Mouse (Mus musculus) ovary, postnatal 14 days (tissue): ENCODE data around the gene Rad51ap2.

ENCODE experiments used
- DNase-seq: peaks from one replicate; pipeline ENCODE4 v3.0.0; 2022; ENCODE audit warnings: low spot score

The Rad51ap2 gene

GRCm38 (mm10) chr12:11455549-11456194 is at the start of gene Rad51ap2:
Gene Rad51ap2, plus strand, starts transcription at chr12:11456079.
- DNase-seq: peak; percentile 81

DNA sequence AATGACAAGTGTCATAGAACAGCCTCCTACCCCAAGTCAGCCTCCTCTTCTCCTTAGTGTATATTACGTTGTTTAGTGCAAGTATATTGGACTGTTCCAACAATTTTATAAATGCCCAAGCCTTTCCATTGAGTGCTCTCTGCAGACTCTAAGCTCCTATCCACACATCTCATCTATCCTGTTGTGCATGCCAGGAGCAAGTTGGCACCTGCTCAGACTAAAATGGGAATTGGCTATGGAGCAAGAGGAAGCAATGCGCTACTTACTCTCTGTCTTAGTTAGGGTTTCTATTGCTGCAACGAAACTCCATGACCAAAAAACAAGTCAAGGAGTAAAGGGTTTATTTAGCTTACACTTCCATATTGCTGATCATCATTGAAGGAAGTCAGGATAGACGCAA is 48.2 kb upstream of the Rad51ap2 start:
- DNase-seq: no peak

DNA sequence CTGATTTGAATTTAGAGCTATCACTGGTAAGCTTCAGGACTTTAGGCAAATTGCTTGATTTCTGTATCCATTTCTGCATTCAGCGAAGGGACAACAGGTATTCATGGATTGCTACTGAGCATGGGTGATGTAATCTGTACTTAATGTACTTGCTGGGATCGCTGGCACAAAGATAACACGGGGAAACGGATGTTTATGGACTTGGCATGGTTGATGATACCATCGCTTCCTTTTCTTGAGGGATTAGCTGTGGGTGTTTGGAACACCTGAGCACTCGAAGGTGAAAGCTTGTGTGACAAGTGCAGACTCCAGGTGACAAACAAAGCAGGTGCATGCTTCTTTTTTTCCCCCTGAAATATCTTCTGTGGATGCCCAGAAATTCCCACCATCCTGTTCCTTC is 37.8 kb upstream of the Rad51ap2 start:
- no peak for DNase-seq

DNA sequence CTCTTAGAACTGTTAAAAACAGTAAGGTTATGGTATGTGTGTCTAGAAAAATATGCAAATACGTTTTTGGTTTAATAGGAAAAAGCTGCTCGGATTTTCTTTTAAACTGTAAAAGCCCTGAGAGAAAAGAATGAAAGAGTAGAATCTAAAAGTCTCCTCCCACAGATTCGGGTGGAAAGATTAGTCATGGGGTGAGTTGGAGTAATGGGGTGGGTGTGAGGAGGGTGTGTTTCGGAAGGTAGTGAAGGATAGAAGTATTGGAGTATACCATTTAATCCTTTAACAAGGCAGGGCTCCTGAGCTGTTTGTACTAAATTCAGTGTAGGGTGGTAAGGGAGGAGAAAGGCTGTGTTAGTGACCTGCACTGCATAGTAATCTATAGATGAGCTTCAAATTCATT is 28.5 kb upstream of the Rad51ap2 start:
- no peak for DNase-seq

DNA sequence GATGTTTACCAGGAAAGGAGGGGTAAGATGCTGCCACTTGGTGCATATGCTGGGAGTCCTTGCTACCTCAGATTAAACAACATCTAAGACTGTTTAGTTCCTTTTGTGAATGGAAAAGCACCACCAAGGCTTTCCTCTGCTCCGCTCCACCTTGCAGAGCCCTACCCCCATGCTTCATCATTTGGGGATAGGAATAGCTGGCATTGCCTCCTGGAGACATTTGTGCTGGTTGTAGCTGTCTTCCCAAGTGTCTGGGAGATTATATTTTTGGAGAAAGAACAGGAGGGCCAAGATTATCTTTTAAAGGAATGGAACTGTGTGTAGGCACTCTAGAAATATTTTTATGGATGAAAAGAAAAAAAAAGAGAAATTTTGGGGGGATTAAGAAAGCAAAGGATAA is 22.8 kb upstream of the Rad51ap2 start:
- no peak for DNase-seq

GRCm38 (mm10) chr12:11433716-11434115 is 22.2 kb upstream of the Rad51ap2 start:
- DNase-seq: no peak

DNA sequence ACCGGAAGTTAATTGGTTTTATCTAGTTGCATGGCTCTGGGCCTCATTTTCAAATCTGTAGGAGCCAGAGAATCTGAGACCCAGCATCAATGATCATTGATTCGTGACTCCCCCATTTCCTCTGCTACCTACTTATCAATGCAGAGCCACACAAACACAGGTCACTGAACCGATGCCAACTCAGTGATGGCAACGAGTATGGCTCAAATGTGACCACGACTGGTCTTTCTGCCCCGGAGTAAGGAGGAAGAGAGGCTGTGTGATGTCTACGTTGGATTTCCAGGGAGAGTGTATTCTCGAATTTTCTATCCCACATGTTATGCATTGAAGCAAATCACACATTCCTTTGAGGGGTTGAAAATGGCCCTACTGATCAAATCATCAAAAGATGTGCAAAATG is 21.4 kb upstream of the Rad51ap2 start:
- DNase-seq: no peak

DNA sequence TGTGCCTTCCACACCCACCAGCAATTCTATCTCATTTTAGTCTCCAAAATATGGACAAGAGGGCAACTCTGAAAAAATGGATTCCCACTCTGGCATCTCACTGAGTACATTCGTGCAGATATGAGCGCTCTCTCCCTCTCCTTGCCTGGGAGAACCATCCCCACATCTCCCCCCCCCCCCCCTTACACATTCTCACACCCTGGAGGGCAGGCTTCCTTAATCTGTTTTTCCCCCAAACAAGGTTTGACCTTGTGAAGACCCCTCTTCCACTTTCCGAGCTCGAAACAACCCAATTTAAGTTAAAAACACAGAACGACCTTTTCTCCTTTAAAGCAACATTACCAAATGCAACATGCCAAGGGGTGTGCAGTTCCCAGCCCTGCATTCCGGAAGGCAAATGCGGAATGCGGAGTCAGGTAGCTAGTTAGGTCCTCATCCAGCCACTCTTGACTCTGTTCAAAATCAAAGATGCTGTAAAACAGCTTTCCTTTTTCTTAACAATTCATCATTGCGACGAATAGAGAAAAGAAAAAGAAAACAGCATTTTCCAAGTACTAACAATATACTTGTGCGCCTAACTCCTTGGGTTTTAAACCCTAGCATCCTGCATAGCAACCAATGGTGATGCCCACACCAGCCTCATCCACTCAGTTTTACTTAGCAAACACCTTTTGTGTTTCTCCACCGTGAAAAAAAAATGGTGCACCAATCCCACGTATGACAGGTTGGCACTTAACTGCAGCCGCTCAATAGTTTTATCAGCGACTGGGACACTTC is 20.4 kb upstream of the Rad51ap2 start:
- DNase-seq: no peak

DNA sequence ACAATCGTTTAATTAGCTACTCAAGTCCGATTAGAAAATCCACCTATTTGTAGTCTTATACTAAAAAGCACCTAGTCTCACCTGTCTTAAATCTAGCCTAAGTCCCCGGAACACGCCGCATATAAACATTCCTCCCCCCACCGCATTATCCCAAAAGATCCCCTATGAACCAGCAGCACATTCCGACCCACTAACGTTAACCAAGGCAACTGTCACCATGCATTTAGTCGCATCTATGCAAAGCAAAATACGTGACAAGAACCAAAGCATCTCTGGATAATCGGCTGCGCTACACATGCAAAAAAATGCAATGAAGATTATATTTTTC is 19.9 kb upstream of the Rad51ap2 start:
- no peak for DNase-seq

DNA sequence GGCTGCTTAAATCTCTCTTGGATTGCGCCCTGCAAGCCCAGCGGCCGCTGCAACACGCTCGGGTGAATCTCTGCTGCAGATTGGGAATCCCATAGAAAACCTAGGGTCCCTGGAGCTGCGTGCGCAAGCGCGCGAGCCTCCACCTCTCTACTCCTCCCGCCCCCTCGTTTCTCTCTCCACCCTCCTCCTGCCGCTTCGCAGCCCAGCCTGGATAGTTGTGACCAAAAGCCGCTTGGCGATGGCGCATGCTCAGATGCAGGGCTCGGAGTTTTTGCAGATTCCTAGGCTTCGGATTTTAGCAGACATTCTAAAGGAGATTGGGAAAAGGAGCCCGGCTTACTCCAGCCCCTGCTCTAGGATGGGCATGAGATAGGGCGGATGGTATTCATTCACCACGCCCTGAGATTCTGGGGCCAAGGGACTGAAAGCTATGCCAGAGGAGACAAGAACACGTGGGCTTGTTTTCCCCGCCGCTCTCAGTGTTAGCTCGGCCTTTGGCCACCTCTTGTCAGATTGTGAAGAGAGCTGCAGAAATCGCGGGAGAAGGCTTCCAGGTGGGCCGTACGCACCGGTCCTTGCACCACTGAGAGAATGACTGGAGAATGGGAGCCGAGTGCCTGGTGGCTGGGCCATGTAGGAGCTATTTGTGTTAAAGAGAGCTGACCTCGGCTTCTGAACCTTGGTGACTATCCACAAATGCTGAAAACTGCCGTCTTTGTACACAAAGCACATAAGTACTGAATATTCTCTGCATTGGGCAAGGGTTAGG is 19.2 kb upstream of the Rad51ap2 start, which contains the start of gene Vsnl1:
Gene Vsnl1, minus strand, starts transcription at position 117 of the 769 bp plus-strand sequence.
- DNase-seq: peak; percentile 57

GRCm38 (mm10) chr12:11437266-11437906 is 18.5 kb upstream of the Rad51ap2 start:
- DNase-seq: peak; percentile 57

DNA sequence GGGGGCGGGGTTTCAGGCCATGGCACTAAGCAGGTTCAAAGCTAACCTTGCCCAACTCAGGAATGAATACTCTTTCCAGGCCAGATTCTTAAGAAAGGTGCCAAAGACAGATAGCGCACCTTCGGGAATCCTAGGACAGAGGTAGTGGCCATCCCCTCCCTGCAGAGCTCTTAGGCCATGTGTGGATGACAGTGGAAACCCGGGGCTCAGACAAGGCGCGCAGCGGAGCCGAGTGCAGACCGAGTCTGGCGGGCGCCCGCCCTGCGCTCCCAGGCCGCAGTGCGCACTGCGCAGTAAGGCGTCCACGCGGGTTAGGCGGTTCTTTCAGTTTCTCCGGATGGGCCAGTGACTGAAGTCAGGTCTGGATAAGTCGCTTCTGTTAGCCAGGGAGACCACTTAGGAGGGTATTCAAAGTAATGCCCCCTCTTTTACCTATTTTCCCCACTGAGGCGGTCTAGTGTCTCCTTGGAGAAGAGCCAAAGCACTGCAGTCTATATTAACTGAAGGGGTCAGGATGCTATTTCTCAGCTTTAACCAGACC is 17.9 kb upstream of the Rad51ap2 start:
- DNase-seq: peak; percentile 2

- no peak for DNase-seq
These were observed 1.7 kb upstream of the Rad51ap2 start for GRCm38 (mm10) chr12:11454146-11454545.

DNA sequence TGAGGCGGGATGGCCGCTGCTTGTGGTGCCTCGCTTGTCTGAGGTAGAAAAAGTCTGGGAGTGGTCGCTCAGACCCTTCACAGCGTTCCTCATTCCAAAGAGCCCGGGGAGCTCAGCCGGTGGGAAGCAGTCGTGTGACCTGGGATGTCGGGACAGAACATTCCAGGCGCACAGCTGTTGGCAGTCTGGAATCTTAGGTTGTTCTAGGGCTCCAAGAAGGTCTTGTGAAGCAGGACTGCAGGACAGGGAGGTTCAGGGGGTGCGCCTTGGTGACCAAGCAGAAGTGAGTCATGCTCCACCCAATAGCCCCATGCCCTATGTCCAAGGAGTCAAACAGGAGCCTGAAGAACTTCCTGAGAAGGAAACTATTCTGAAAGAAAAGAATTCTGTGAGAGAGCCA is 334 bp downstream of the Rad51ap2 start:
- DNase-seq: no peak

GRCm38 (mm10) chr12:11456632-11457031 is 753 bp downstream of the Rad51ap2 start:
- DNase-seq: no peak
